15 mouse cellular contexts compared by ENCODE assay signal in genomic region chr11:30580008-30580407, GRCm38 (mm10).
DNase-seq lines count a peak whose midpoint lies in the region; ATAC-seq and TF ChIP-seq lines count a peak whose summit lies in the region.
"Had no signal": no experiment of that assay in that cellular context is flagged by ENCODE, and none has a peak within 500 bp of the region (broad histone marks: within the 10 kb centered on the region; RNA-seq: fewer than 3 reads in every experiment).

No protein-coding gene starts in this region.

- 0 out of 2 replicates have a peak, but pooled peaks cover 8% of the 10 kb centered on the region for H3K9me3 ChIP-seq in heart, embryonic 10.5 days
- H3K9me3 ChIP-seq in lung, embryonic 15.5 days, result no peaks in the 10 kb centered on the region
- H3K9me3 ChIP-seq: liver, embryonic 12.5 days had no signal

- no peak for ATAC-seq in lung, embryonic 15.5 days (ENCODE audit: borderline replicate concordance, extremely low read depth, low FRiP score, low TSS enrichment)
- ATAC-seq: forebrain, postnatal 0 days; liver, embryonic 12.5 days had no signal

- no peak for TF ChIP-seq CTCF in layer of hippocampus, adult 2 months (conservative IDR thresholded peaks at IDR 0.05)

- H3K9ac ChIP-seq in lung, embryonic 15.5 days, result no peak overlapping the region
- H3K9ac ChIP-seq: forebrain, postnatal 0 days; liver, embryonic 12.5 days; neural tube, embryonic 13.5 days had no signal

- 0 out of 2 replicates have a peak, but pooled peaks cover 6% of the 10 kb centered on the region for H3K36me3 ChIP-seq in heart, embryonic 10.5 days
- H3K36me3 ChIP-seq in lung, embryonic 15.5 days, result no peaks in the 10 kb centered on the region
- H3K36me3 ChIP-seq: G1E; hindbrain, embryonic 10.5 days; liver, embryonic 12.5 days; neural tube, embryonic 13.5 days had no signal

- H3K4me3 ChIP-seq in heart, embryonic 10.5 days, result no peak overlapping the region
- no peak overlapping the region for H3K4me3 ChIP-seq in lung, embryonic 15.5 days
- no peak overlapping the region for H3K4me3 ChIP-seq in layer of hippocampus, adult 2 months
- H3K4me3 ChIP-seq: hindbrain, embryonic 10.5 days; liver, embryonic 12.5 days; neural tube, embryonic 13.5 days had no signal

- H3K27me3 ChIP-seq in heart, embryonic 10.5 days (ENCODE audit: insufficient read depth, poor library complexity, severe bottlenecking), result no peaks in the 10 kb centered on the region
- H3K27me3 ChIP-seq in lung, embryonic 15.5 days, result no peaks in the 10 kb centered on the region
- H3K27me3 ChIP-seq: liver, embryonic 12.5 days; neural tube, embryonic 13.5 days had no signal

- H3K4me1 ChIP-seq in heart, embryonic 10.5 days, result no peaks in the 10 kb centered on the region
- H3K4me1 ChIP-seq in lung, embryonic 15.5 days, result peaks cover 4% of the 10 kb centered on the region; the same call in 1 of the 2 replicates
- H3K4me1 ChIP-seq: hindbrain, embryonic 10.5 days; liver, embryonic 12.5 days; neural tube, embryonic 13.5 days had no signal

- WGBS in heart, embryonic 10.5 days, result 85% methylated on average over 2 of the region's 2 CpGs
- WGBS in lung, embryonic 15.5 days, result 47% methylated on average over 2 of the region's 2 CpGs

- peak; percentile 32 to 44 for DNase-seq in heart, adult 18-20 months
- DNase-seq in heart, embryonic 10.5 days (ENCODE audit: low spot score), result no peak
- DNase-seq in lung, postnatal 25 days (ENCODE audit: low spot score), result no peak
- DNase-seq in heart, adult 9 months (ENCODE audit: low spot score in 2 of 2), result peak; percentile 34 to 49
- DNase-seq in skeletal muscle tissue, adult 2 months (ENCODE audit: low read depth, low spot score), result peak; percentile 36
- DNase-seq in layer of hippocampus, adult 2 months (ENCODE audit: low spot score in 2 of 2), result no peak
- DNase-seq in retina, postnatal 1 day, result no peak
- DNase-seq: forebrain, postnatal 0 days; gastrocnemius, postnatal 10 days; thymus, postnatal 4 days had no signal

- no peak overlapping the region for H3K4me2 ChIP-seq in lung, embryonic 15.5 days
- H3K4me2 ChIP-seq: liver, embryonic 12.5 days; neural tube, embryonic 13.5 days had no signal

- H3K27ac ChIP-seq in heart, embryonic 10.5 days, result no peak overlapping the region
- H3K27ac ChIP-seq in lung, embryonic 15.5 days, result peak overlapping the region; percentile 43
- H3K27ac ChIP-seq in layer of hippocampus, adult 2 months, result no peak overlapping the region
- H3K27ac ChIP-seq: hindbrain, embryonic 10.5 days; liver, embryonic 12.5 days; neural tube, embryonic 13.5 days had no signal

Comparison
In these comparisons a context has a peak if more than half of its experiments do, and no peak if none do; other contexts are left out.
1. DNase-seq: peak in heart, adult 18-20 months (2 of 2), heart, adult 9 months (2 of 2) and skeletal muscle tissue, adult 2 months (single experiment); none in heart, embryonic 10.5 days (single experiment), lung, postnatal 25 days (single experiment), layer of hippocampus, adult 2 months (0 of 2) and retina, postnatal 1 day (single experiment).